Mouse (Mus musculus): ENCODE measurements at regions not wholly inside any gene's neighbourhood (a gene's known extent, or its start where the extent isn't known, plus 50 kb on each side); places are given as distances from the start of the nearest gene placed in this dataset.

GRCm38 (mm10) chr6:34246512-34246911, 69.6 kb upstream of the Slc35b4 start:
- no peak for DNase-seq

- DNase-seq = no peak
Measured at GRCm38 (mm10) chr6:34243001-34243400, 66.1 kb upstream of the Slc35b4 start.

- no peak for DNase-seq
Measured at GRCm38 (mm10) chr6:34242486-34242885, 65.6 kb upstream of the Slc35b4 start.

GRCm38 (mm10) chr6:34235132-34235531, 58.2 kb upstream of the Slc35b4 start:
- peak; percentile 46 for DNase-seq

- no peak for DNase-seq
Measured at GRCm38 (mm10) chr6:34234443-34235020, 57.6 kb upstream of the Slc35b4 start.

- DNase-seq = peak; percentile 70
Measured at GRCm38 (mm10) chr6:34230768-34231381, 54.0 kb upstream of the Slc35b4 start.

- peak; percentile 33 for DNase-seq
Measured at GRCm38 (mm10) chr6:34227131-34227530, 50.2 kb upstream of the Slc35b4 start.

All from kidney, postnatal 14 days (tissue).